Mouse (Mus musculus) CD4-positive naive resting alpha-beta T cell, adult 57 days (primary cell): ENCODE results near the gene Fbxl22. TPM values are rescaled to one million over a fixed set of nuclear protein-coding genes. Genes with fewer than 3 reads are reported as not detected.

Experiments used
- total RNA-seq: library from RNA; stranded (reverse); gene quantifications from one replicate; pipeline ENCODE4 v1.2.4, GENCODE M21; 2023

Gene Fbxl22
- 13.3 TPM for total RNA-seq

GRCm38 (mm10) chr9:66514256-66514770 is at the start of gene Fbxl22:
Gene Fbxl22 (minus strand): TSS chr9:66514593.

Other genes starting within 250 kb of the Fbxl22 start
- gene Herc1, start 164.1 kb downstream of the Fbxl22 start, total RNA-seq: 119 TPM
- gene Usp3, start 78.5 kb upstream of the Fbxl22 start, total RNA-seq: 195 TPM
- 5.9 TPM for gene Car12, start 199.1 kb upstream of the Fbxl22 start, total RNA-seq